ENCODE assay signal across 21 mouse cellular contexts in genomic region chr1:63001874-63002273, GRCm38 (mm10).
DNase-seq lines count a peak whose midpoint lies in the region; ATAC-seq lines count a peak whose summit lies in the region.
"Had no signal": no experiment of that assay in that cellular context is flagged by ENCODE, and none has a peak within 500 bp of the region (broad histone marks: within the 10 kb centered on the region; RNA-seq: fewer than 3 reads in every experiment).

No protein-coding gene starts in this region.

- H3K4me1 ChIP-seq in limb, embryonic 10.5 days, result no peaks in the 10 kb centered on the region
- H3K4me1 ChIP-seq: embryonic facial prominence, embryonic 10.5 days; forebrain, embryonic 13.5 days; hindbrain, embryonic 13.5 days had no signal

- ATAC-seq in activated CD4-positive, CD25-positive, alpha-beta regulatory T cell, adult 4 months, result peak; percentile 36
- ATAC-seq: forebrain, embryonic 13.5 days; hindbrain, postnatal 0 days; intestine, embryonic 16.5 days had no signal

- H3K36me3 ChIP-seq in splenic B cell, adult 2 months (ENCODE audit: control insufficient read depth, insufficient read depth, low read length, poor library complexity, severe bottlenecking), result no peaks in the 10 kb centered on the region
- H3K36me3 ChIP-seq in limb, embryonic 10.5 days, result no peaks in the 10 kb centered on the region
- H3K36me3 ChIP-seq: embryonic facial prominence, embryonic 10.5 days; G1E; heart, embryonic 13.5 days; hindbrain, embryonic 13.5 days had no signal

- no peaks in the 10 kb centered on the region for H3K9me3 ChIP-seq in limb, embryonic 10.5 days (replicated peaks)
- H3K9me3 ChIP-seq: embryonic facial prominence, embryonic 10.5 days; forebrain, embryonic 13.5 days; G1E; heart, embryonic 13.5 days; hindbrain, embryonic 13.5 days had no signal

- no peaks in the 10 kb centered on the region for H3K27me3 ChIP-seq in splenic B cell, adult 2 months (ENCODE audit: control insufficient read depth, insufficient read depth, low read length, poor library complexity, severe bottlenecking)
- H3K27me3 ChIP-seq in limb, embryonic 10.5 days (ENCODE audit: low read depth, poor library complexity, severe bottlenecking), result no peaks in the 10 kb centered on the region
- H3K27me3 ChIP-seq: forebrain, embryonic 13.5 days; heart, embryonic 13.5 days; hindbrain, embryonic 13.5 days had no signal

- no peak overlapping the region for H3K27ac ChIP-seq in limb, embryonic 10.5 days
- H3K27ac ChIP-seq: embryonic facial prominence, embryonic 10.5 days; forebrain, embryonic 13.5 days; gastrocnemius, adult 2 months; heart, embryonic 13.5 days; hindbrain, embryonic 13.5 days; hindbrain, postnatal 0 days had no signal

- H3K4me3 ChIP-seq in limb, embryonic 10.5 days, result no peak overlapping the region
- H3K4me3 ChIP-seq: embryonic facial prominence, embryonic 10.5 days; forebrain, embryonic 13.5 days; gastrocnemius, adult 2 months; heart, embryonic 13.5 days; hindbrain, embryonic 13.5 days had no signal

- 79% methylated on average over 3 of the region's 3 CpGs for WGBS in limb, embryonic 10.5 days

- DNase-seq in A20 (ENCODE audit: low read depth, low spot score), result peak; percentile 88
- DNase-seq in B cell, adult 2 months, result peak; percentile 30 to 37
- peak; percentile 42 for DNase-seq in splenic B cell, adult 2 months (ENCODE audit: low read depth, low spot score)
- no peak for DNase-seq in limb, embryonic 10.5 days (ENCODE audit: low spot score)
- DNase-seq in frontal cortex, postnatal 25 days (ENCODE audit: low spot score in 2 of 2), result no peak
- DNase-seq: adrenal gland, postnatal 14 days; cerebellum, adult 18-20 months; cerebellum, adult 9-11 months; cerebellum, postnatal 36 days; forebrain, postnatal 0 days; gastrocnemius, adult 2 months; gastrocnemius, postnatal 25 days; heart, postnatal 4 days had no signal

Comparison
In these comparisons a context has a peak if more than half of its experiments do, and no peak if none do; other contexts are left out.
1. DNase-seq: peak in A20 (single experiment), B cell, adult 2 months (2 of 2) and splenic B cell, adult 2 months (single experiment); none in limb, embryonic 10.5 days (single experiment) and frontal cortex, postnatal 25 days (0 of 2).